ENCODE assay signal across 21 mouse cellular contexts in genomic region chr16:59572685-59573084, GRCm38 (mm10). TPM values are rescaled to one million over a fixed set of nuclear protein-coding genes. Genes with fewer than 3 reads are reported as not detected.
DNase-seq lines count a peak whose midpoint lies in the region; ATAC-seq and TF ChIP-seq lines count a peak whose summit lies in the region.
"Had no signal": no experiment of that assay in that cellular context is flagged by ENCODE, and none has a peak within 500 bp of the region (broad histone marks: within the 10 kb centered on the region; RNA-seq: fewer than 3 reads in every experiment).

No protein-coding gene starts in this region.

- no peak for TF ChIP-seq CTCF in lung, embryonic 14.5 days (IDR thresholded peaks at IDR 0.05; ENCODE audit: low read depth)
- TF ChIP-seq CTCF in lung, postnatal 0 days (IDR thresholded peaks at IDR 0.05), result no peak

- intact Hi-C loops in heart, postnatal 25 days (cut with DNase I), result no loop called here

- ATAC-seq in lung, embryonic 14.5 days (ENCODE audit: insufficient read depth), result peak; percentile 28; the same call in 1 of the 2 replicates
- peak; percentile 73 for ATAC-seq in lung, postnatal 0 days
- no peak for ATAC-seq in midbrain, embryonic 11.5 days (ENCODE audit: low FRiP score)
- ATAC-seq: forebrain, embryonic 13.5 days had no signal

- H3K27me3 ChIP-seq in lung, embryonic 14.5 days (ENCODE audit: insufficient read depth, low read length), result no peaks in the 10 kb centered on the region
- no peaks in the 10 kb centered on the region for H3K27me3 ChIP-seq in lung, postnatal 0 days (replicated peaks; ENCODE audit: insufficient read depth, low read length)
- no peaks in the 10 kb centered on the region for H3K27me3 ChIP-seq in midbrain, embryonic 11.5 days (ENCODE audit: control insufficient read depth, insufficient read depth, low read length)
- H3K27me3 ChIP-seq: embryonic facial prominence, embryonic 13.5 days; forebrain, embryonic 13.5 days; hindbrain, embryonic 13.5 days; kidney, embryonic 15.5 days; limb, embryonic 12.5 days; liver, embryonic 15.5 days; midbrain, embryonic 12.5 days had no signal

- peak; percentile 46 to 54 for DNase-seq in heart, adult 18-20 months
- no peak for DNase-seq in heart, postnatal 25 days (ENCODE audit: low spot score)
- DNase-seq in lung, embryonic 14.5 days, result peak; percentile 33
- no peak for DNase-seq in lung, adult 18-20 months
- peak; percentile 70 for DNase-seq in lung, postnatal 0 days (ENCODE audit: low spot score)
- peak; percentile 52 for DNase-seq in skeletal muscle tissue, adult 2 months (ENCODE audit: low read depth, low spot score)
- no peak for DNase-seq in midbrain, embryonic 11.5 days (ENCODE audit: low spot score, missing footprints)
- DNase-seq: adrenal gland, adult 8-10 months; cerebellum, adult 11-12 months; cerebellum, postnatal 10 days; kidney, adult 11 months; kidney, postnatal 36 days; layer of hippocampus, postnatal 36 days; spleen, adult 18-20 months had no signal

- no peaks in the 10 kb centered on the region for H3K9me3 ChIP-seq in lung, embryonic 14.5 days (ENCODE audit: low read depth, low read length)
- H3K9me3 ChIP-seq in lung, postnatal 0 days (ENCODE audit: low read length), result no peaks in the 10 kb centered on the region
- no peaks in the 10 kb centered on the region for H3K9me3 ChIP-seq in midbrain, embryonic 11.5 days (ENCODE audit: control insufficient read depth, low read length)
- H3K9me3 ChIP-seq: embryonic facial prominence, embryonic 13.5 days; forebrain, embryonic 13.5 days; hindbrain, embryonic 13.5 days; kidney, embryonic 15.5 days; limb, embryonic 12.5 days; liver, embryonic 15.5 days; midbrain, embryonic 12.5 days had no signal

- no peak for TF ChIP-seq EP300 in lung, postnatal 0 days (IDR thresholded peaks at IDR 0.05)

- no peaks in the 10 kb centered on the region for H3K36me3 ChIP-seq in lung, embryonic 14.5 days (ENCODE audit: insufficient read depth)
- H3K36me3 ChIP-seq in lung, postnatal 0 days (ENCODE audit: insufficient read depth, low read length), result no peaks in the 10 kb centered on the region
- no peaks in the 10 kb centered on the region for H3K36me3 ChIP-seq in midbrain, embryonic 11.5 days (ENCODE audit: control insufficient read depth, insufficient read depth, low read length)
- H3K36me3 ChIP-seq: embryonic facial prominence, embryonic 13.5 days; hindbrain, embryonic 13.5 days; kidney, embryonic 15.5 days; limb, embryonic 12.5 days; liver, embryonic 15.5 days; midbrain, embryonic 12.5 days had no signal

- no peak overlapping the region for H3K9ac ChIP-seq in lung, embryonic 14.5 days
- H3K9ac ChIP-seq in lung, postnatal 0 days (replicated peaks; ENCODE audit: low read depth), result no peak overlapping the region
- H3K9ac ChIP-seq in midbrain, embryonic 11.5 days (ENCODE audit: low read length), result no peak overlapping the region
- H3K9ac ChIP-seq: embryonic facial prominence, embryonic 13.5 days; forebrain, embryonic 13.5 days; hindbrain, embryonic 13.5 days; kidney, embryonic 15.5 days; limb, embryonic 12.5 days; liver, embryonic 15.5 days; midbrain, embryonic 12.5 days had no signal

- H3K27ac ChIP-seq in lung, embryonic 14.5 days (ENCODE audit: low read depth), result no peak overlapping the region
- H3K27ac ChIP-seq in lung, postnatal 0 days (ENCODE audit: low read length), result no peak overlapping the region
- H3K27ac ChIP-seq in midbrain, embryonic 11.5 days (ENCODE audit: low read depth, low read length), result no peak overlapping the region
- H3K27ac ChIP-seq: embryonic facial prominence, embryonic 13.5 days; forebrain, embryonic 13.5 days; hindbrain, embryonic 13.5 days; kidney, embryonic 15.5 days; limb, embryonic 12.5 days; liver, embryonic 15.5 days; midbrain, embryonic 12.5 days had no signal

- H3K4me3 ChIP-seq in lung, embryonic 14.5 days (ENCODE audit: low read depth, low read length), result no peak overlapping the region
- H3K4me3 ChIP-seq in lung, postnatal 0 days (ENCODE audit: low read depth, low read length), result no peak overlapping the region
- no peak overlapping the region for H3K4me3 ChIP-seq in midbrain, embryonic 11.5 days (ENCODE audit: low read depth, low read length)
- H3K4me3 ChIP-seq: embryonic facial prominence, embryonic 13.5 days; forebrain, embryonic 13.5 days; hindbrain, embryonic 13.5 days; kidney, embryonic 15.5 days; limb, embryonic 12.5 days; liver, embryonic 15.5 days; midbrain, embryonic 12.5 days had no signal

- no peak overlapping the region for H3K4me2 ChIP-seq in lung, embryonic 14.5 days
- H3K4me2 ChIP-seq in lung, postnatal 0 days (replicated peaks; ENCODE audit: low read depth, low read length), result no peak overlapping the region
- no peak overlapping the region for H3K4me2 ChIP-seq in midbrain, embryonic 11.5 days
- H3K4me2 ChIP-seq: embryonic facial prominence, embryonic 13.5 days; forebrain, embryonic 13.5 days; hindbrain, embryonic 13.5 days; kidney, embryonic 15.5 days; limb, embryonic 12.5 days; liver, embryonic 15.5 days; midbrain, embryonic 12.5 days had no signal

- WGBS in lung, embryonic 14.5 days, result 46% methylated on average over 3 of the region's 3 CpGs
- WGBS in lung, postnatal 0 days, result 46% methylated on average over 3 of the region's 3 CpGs
- WGBS in midbrain, embryonic 11.5 days, result 93% methylated on average over 3 of the region's 3 CpGs

- H3K4me1 ChIP-seq in lung, embryonic 14.5 days (ENCODE audit: insufficient read depth), result no peaks in the 10 kb centered on the region; the same call in 1 of the 2 replicates
- H3K4me1 ChIP-seq in lung, postnatal 0 days (ENCODE audit: insufficient read depth, low read depth, low read length), result peaks cover 4% of the 10 kb centered on the region; the same call in 1 of the 2 replicates
- no peaks in the 10 kb centered on the region for H3K4me1 ChIP-seq in midbrain, embryonic 11.5 days (ENCODE audit: control insufficient read depth, insufficient read depth, low read length)
- H3K4me1 ChIP-seq: forebrain, embryonic 13.5 days; liver, embryonic 15.5 days; midbrain, embryonic 12.5 days had no signal

RNA-seq across cellular contexts. Expression of gene Crybg3, which starts 28.1 kb away (rescaled TPM):
- 10 to 100 TPM; 71.9 to 73.5 TPM for total RNA-seq in heart, adult 18-20 months (2021)
- total RNA-seq in heart, postnatal 25 days (2021), result 10 to 100 TPM; 69.3 to 76.9 TPM
- 9.7 and 10.6 TPM in 2 replicates for polyA plus RNA-seq in lung, embryonic 14.5 days (2014; fragmentation: Nextera tagmentation; extraction: Ambion mirVana)
- 6.0 and 7.3 TPM in 2 replicates for polyA plus RNA-seq in lung, postnatal 0 days (2015; fragmentation: Nextera tagmentation; extraction: Ambion mirVana)
- 6.2 and 6.5 TPM in 2 replicates for polyA plus RNA-seq in midbrain, embryonic 11.5 days (2014; fragmentation: Nextera tagmentation; extraction: Ambion mirVana)

Comparison
In these comparisons a context has a peak if more than half of its experiments do, and no peak if none do; other contexts are left out.
1. DNase-seq: peak in heart, adult 18-20 months (2 of 2), lung, embryonic 14.5 days (single experiment), lung, postnatal 0 days (single experiment) and skeletal muscle tissue, adult 2 months (single experiment); none in heart, postnatal 25 days (single experiment), lung, adult 18-20 months (0 of 2) and midbrain, embryonic 11.5 days (single experiment).